Mouse (Mus musculus): ENCODE measurements at regions not wholly inside any gene's neighbourhood (a gene's known extent, or its start where the extent isn't known, plus 50 kb on each side); places are given as distances from the start of the nearest gene placed in this dataset.

DNA sequence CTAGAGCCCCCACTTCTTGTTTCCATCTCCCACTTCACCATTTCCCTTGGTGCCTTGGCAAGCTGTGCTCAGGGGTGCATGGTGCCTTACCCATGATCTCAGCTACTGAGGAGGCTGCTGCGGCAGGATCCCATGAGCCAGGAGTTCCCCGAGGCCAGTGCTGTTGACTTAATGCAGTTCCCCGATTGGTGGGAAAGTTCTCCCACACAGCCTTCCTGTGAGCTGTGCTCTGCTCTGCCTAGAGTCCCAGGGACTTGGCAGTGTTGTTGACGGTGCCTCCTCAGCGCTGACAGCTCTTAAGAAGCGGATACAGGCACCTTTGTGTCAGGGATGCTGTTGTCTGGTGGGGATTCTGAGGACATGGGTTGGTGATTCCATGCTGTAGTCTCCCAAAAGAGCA is 190.9 kb upstream of the Sdk2 start:
- DNase-seq, result no peak

DNA sequence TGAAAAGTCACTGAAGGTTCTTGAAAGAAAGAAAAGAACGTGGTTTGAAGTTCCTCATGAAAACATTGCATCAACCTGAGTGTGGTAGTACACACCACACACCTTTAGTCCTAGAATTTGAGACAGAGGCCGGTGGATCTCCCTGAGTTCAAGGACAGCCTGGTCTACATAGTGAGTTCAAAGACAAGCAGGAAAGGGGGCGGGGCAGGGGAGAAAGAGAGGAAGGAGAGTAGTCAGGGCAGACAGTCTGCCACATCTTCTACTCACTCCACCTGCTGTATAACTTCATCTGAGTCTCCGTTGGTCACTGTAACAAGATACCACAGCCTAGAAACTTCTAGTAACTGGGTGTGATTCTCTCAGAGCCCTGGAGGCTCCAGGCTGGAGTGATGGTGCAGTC is 190.2 kb upstream of the Sdk2 start:
- DNase-seq, result no peak

DNA sequence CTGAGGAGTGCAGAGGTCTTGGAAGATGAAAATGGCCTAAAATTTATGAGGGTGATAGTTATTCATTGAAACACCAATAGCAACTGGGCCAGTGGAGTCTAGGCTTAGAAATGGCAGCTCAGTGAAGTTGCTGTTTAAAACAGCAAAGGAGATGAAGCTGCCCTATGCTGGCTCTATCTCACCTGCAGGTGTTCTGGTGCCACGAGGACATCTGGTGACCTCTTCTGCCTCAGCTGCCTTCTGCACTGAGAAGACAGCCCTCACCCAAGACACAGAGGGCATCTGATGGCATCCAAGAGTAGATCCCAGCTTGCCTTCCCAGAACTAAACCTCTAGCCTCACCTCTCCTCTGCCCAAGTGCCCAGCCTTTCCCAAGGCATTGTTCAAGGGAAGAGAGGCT is 187.5 kb upstream of the Sdk2 start:
- DNase-seq, result no peak

DNA sequence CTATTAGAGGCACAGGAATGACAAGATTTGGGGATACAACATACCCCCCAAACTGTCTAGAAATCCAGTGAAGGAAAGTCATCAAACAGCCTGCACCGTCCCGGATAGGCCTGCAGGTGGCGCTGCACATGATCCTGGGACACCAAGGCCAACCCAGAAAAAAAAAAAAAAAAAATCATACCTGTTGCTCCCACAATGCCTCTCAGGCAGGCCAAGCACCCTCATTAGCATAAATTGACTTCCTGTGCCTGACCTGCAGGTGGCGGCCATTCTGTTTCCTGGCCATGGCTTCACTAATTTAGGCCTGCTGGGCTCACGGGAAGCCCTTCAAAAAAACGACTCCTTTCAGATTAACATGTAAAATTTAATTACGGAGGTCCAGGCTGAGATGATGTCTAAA is 184.8 kb upstream of the Sdk2 start:
- DNase-seq, result no peak

GRCm38 (mm10) chr11:114249215-114249614 is 182.4 kb upstream of the Sdk2 start:
- DNase-seq, result no peak

- peak; percentile 21 for DNase-seq
Observed at GRCm38 (mm10) chr11:114248261-114248898, 181.5 kb upstream of the Sdk2 start.

- no peak for DNase-seq
Observed at GRCm38 (mm10) chr11:114239311-114239803, 172.5 kb upstream of the Sdk2 start.

DNA sequence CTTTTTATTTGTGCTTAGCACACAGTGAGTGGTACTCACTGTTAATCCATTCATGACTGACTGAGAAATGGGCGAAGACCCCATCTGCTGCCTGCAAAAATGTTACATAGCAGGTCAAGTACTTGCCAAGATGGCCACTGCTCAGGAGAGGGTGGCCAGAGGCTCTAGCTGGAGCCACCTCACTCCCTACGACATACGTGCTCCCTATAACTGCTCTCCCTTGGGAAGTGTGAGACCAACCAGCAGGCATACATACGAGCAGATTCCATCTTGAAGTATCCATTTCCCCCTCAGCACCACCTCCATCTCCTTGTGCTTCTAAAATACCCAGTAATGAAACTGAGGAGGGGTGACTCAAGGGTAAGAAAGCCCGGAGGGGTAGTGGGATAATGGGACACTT is 172.0 kb upstream of the Sdk2 start:
- DNase-seq, result no peak

DNA sequence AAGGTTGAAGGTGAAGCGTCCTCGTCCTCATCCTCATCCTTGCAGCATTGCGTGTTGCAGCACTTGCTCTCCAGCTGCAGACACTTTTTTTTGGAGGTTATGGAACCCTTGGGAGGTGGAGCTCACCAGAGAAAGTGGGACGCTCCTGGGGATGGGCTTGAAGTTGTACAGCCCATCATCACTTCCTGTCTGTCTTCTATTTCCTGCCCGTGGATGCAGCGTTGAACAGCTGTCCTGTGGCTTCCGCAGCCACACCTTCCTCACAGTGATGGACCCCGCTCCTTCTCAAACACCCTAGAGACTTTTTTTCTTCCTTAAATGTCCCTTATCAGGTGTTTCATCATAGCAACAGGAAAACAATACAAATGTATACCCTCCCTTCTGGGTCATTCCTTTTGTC is 171.5 kb upstream of the Sdk2 start:
- DNase-seq, result no peak

DNA sequence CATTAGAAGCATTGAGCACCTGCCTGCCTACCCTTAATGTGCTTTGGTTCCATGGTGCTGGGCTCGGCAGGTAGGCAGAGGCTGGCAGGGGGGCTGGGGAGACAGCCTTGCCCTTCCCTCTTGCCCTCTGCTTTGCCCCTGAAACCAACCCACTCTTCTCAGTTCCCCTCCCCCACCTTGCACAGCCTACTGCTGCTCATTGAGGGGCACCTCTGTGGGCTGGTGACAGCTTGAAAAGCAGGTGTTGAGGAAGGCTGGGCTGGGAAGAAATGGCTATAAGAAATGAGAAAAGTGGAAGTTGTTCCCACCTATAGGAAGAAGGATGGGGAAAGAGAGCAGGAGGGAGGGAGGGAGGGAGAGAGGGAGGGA is 167.7 kb upstream of the Sdk2 start:
- no peak for DNase-seq

DNA sequence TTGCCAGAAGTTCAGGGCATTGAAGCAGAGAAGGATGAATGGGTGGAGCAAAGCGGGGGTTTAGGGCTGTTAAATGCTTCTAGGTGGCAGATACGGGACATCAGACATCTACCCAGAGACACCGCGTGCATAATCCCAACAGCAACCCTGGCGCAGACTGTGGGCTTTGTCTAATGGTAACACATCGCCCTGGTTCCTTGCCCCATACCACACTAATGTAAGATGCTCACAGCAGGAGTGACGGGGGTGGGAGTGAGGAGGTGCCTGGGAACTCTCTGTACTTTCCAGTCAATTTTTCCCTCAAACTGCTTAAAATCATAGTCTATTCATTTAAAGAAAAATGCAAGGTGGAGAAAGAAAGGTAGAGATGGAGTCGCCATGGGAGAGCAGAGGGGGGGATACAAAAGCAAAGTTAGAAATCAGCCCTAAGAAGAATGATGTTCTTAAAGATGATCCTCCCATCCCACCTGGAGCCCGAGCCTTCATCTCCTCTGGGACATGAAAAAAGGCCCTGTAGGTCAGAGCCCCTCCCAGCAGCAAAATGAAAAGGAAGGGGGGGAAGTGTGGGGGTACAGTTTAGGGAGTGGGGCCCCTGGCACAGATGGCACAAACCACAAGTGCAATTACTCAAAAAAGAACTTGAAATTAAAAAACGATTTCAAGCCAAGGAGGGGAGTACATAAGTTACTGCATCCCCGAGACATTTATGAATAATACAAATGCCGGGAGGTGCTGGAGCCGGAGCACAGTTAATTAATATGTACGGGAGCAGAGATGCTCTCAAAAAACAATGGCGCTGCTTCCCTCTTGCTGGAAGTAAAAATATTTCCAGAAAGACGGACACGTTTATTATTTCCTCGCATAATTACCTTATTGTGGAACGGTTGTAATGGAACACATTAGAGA is 167.0 kb upstream of the Sdk2 start:
- no peak for DNase-seq

- peak; percentile 38 for DNase-seq
Observed at GRCm38 (mm10) chr11:114231841-114232240, 165.0 kb upstream of the Sdk2 start.

GRCm38 (mm10) chr11:114229763-114230162 is 162.9 kb upstream of the Sdk2 start:
- DNase-seq, result peak; percentile 45

GRCm38 (mm10) chr11:114229196-114229595 is 162.3 kb upstream of the Sdk2 start:
- DNase-seq, result no peak

GRCm38 (mm10) chr11:114226553-114226952 is 159.7 kb upstream of the Sdk2 start:
- no peak for DNase-seq

GRCm38 (mm10) chr11:114224706-114225105 is 157.9 kb upstream of the Sdk2 start:
- DNase-seq, result no peak

GRCm38 (mm10) chr11:114223061-114223460 is 156.2 kb upstream of the Sdk2 start:
- DNase-seq, result no peak

- DNase-seq, result no peak
Observed at GRCm38 (mm10) chr11:114220466-114220865, 153.6 kb upstream of the Sdk2 start.

DNA sequence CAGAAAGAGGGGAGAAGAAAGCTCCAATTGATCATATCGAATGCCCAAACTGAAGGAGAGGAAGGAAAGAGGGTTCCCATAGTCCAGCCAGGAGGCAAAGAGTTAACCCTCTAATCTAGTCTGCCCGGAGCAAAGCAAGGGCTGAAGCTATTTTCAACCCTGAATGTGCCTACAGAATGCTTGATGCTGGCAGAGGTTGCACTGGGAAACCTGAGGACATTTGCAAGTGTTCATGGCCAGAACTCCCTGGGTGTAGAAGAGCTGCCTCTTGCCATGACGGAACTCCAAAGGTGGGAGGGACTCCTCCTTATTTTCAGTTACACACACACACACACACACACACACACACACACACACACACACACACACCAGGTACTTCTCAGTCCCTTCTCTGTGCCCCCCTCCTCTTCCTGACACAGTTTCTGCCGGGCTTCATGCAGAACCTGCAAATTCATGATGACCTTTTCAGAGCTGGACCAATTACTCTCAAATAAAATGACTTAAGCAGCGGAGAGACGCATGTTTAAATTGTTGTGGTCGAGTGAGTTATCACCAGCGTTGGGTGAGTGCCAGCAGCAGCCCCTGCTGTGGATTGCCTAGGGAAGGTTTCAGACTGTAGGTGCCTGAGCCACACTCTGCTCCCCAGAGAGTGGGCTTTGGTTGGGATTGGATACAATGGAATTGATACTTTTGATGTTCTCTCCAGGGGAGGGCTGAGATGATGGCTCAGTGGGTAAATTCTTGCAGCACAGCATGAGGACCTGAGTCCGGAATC is 152.1 kb upstream of the Sdk2 start:
- DNase-seq, result peak; percentile 42

- no peak for DNase-seq
Observed at GRCm38 (mm10) chr11:114217245-114217757, 150.5 kb upstream of the Sdk2 start.

GRCm38 (mm10) chr11:114216493-114216892 is 149.6 kb upstream of the Sdk2 start:
- no peak for DNase-seq

GRCm38 (mm10) chr11:114215256-114215655 is 148.4 kb upstream of the Sdk2 start:
- DNase-seq, result no peak

DNA sequence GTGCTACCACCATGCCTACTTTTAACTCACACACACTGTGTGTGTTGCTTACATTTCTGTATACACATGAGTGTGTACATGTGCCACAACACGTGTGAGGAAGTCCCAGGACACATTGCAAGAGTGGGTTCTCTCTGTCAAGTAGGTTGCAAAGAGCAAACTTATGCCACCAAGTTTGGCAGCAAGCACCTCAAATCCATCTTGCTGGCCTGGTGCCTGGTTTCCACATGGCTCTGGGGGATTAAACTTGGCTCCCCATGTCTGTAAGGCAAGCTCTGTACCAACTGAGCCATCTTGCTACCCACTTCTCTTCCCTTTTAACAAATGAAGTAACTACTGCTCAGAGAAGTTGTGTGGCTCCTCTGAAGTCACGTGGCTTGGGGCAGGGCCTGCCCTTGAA is 145.3 kb upstream of the Sdk2 start:
- no peak for DNase-seq

Measured in heart, postnatal 4 days (tissue).